ENCODE assay signal across 10 mouse cellular contexts in the genomic region with DNA sequence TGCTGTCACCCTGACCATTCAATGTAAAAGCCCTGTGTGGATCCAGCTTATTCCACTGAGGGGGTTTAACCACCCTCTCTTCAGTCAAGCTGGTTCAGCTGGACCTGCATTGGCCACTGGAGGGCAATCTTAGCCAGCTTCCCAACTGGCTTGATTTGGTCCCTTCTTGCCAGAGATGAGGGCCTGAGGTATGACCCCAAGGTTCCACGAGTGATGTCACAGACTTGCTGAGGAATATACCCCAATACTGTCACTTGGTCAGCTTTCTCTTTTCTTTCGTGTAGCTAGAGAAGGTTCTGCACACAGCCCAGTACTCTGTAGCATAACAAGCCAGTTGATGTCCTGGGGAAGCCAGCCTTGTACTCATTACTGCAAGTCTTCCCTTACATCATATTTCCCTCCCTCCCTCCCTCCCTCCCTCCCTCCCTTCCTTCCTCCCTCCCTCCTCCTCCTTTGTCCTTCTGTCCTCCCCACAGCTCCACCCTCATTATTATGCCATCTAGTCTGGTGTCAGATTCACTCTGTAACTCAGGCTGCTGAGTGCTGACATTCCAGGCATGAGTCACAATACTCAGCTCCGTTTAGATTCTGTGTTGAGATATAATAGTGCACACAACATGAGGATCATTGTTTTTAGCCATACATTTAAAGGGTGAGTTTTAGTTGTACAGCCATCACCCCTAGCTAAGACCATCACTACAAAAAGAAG. TPM values are rescaled to one million over a fixed set of nuclear protein-coding genes. Genes with fewer than 3 reads are reported as not detected.
DNase-seq lines count a peak whose midpoint lies in the region; ATAC-seq and TF ChIP-seq lines count a peak whose summit lies in the region.
"Had no signal": no experiment of that assay in that cellular context is flagged by ENCODE, and none has a peak within 500 bp of the region (broad histone marks: within the 10 kb centered on the region; RNA-seq: fewer than 3 reads in every experiment).

No protein-coding gene starts in this region.

- intact Hi-C loops in gastrocnemius, adult 2 months (cut with DNase I), result loop anchor here (5.0 kb wide), 2 partner anchors 97 to 232 kb away; no protein-coding TSS in a partner anchor
- intact Hi-C loops in gastrocnemius, postnatal 36 days (cut with DNase I), result loop anchor here (5.0 kb wide), 1 partner anchor 97 kb away; no protein-coding TSS in a partner anchor

- H3K4me1 ChIP-seq in embryonic facial prominence, embryonic 12.5 days, result peaks cover 13% of the 10 kb centered on the region
- H3K4me1 ChIP-seq in hindbrain, embryonic 14.5 days (replicated peaks; ENCODE audit: control insufficient read depth, insufficient read depth, low read length), result peaks cover 11% of the 10 kb centered on the region
- 0 out of 2 replicates have a peak, but pooled peaks cover 4% of the 10 kb centered on the region for H3K4me1 ChIP-seq in limb, embryonic 11.5 days (ENCODE audit: control insufficient read depth, insufficient read depth, low read length)
- no peaks in the 10 kb centered on the region for H3K4me1 ChIP-seq in midbrain, postnatal 0 days (ENCODE audit: insufficient read depth, low read length)

- no peaks in the 10 kb centered on the region for H3K36me3 ChIP-seq in embryonic facial prominence, embryonic 12.5 days
- no peaks in the 10 kb centered on the region for H3K36me3 ChIP-seq in hindbrain, embryonic 14.5 days (replicated peaks; ENCODE audit: control insufficient read depth, insufficient read depth)
- no peaks in the 10 kb centered on the region for H3K36me3 ChIP-seq in limb, embryonic 11.5 days (ENCODE audit: control insufficient read depth, insufficient read depth, low read length)
- no peaks in the 10 kb centered on the region for H3K36me3 ChIP-seq in midbrain, postnatal 0 days (ENCODE audit: insufficient read depth, low read length)
- H3K36me3 ChIP-seq: G1E had no signal

- H3K4me2 ChIP-seq in embryonic facial prominence, embryonic 12.5 days (replicated peaks), result no peak overlapping the region
- no peak overlapping the region for H3K4me2 ChIP-seq in hindbrain, embryonic 14.5 days (replicated peaks)
- no peak overlapping the region for H3K4me2 ChIP-seq in limb, embryonic 11.5 days (ENCODE audit: low read depth, severe bottlenecking)
- no peak overlapping the region for H3K4me2 ChIP-seq in midbrain, postnatal 0 days (ENCODE audit: low read depth, low read length, poor library complexity, severe bottlenecking)

- H3K9ac ChIP-seq in embryonic facial prominence, embryonic 12.5 days, result no peak overlapping the region
- H3K9ac ChIP-seq in hindbrain, embryonic 14.5 days, result no peak overlapping the region
- no peak overlapping the region for H3K9ac ChIP-seq in limb, embryonic 11.5 days (ENCODE audit: low read length)
- H3K9ac ChIP-seq in midbrain, postnatal 0 days (replicated peaks; ENCODE audit: low read length, poor library complexity, severe bottlenecking), result no peak overlapping the region

- 21% methylated on average over 3 of the region's 3 CpGs for WGBS in embryonic facial prominence, embryonic 12.5 days
- WGBS in hindbrain, embryonic 14.5 days, result 32% methylated on average over 3 of the region's 3 CpGs
- 34% methylated on average over 3 of the region's 3 CpGs for WGBS in limb, embryonic 11.5 days
- WGBS in midbrain, postnatal 0 days, result 30% methylated on average over 3 of the region's 3 CpGs

- no peak for DNase-seq in gastrocnemius, adult 2 months
- no peak for DNase-seq in gastrocnemius, postnatal 36 days
- DNase-seq in adrenal gland, adult (ENCODE audit: inconsistent age in 2 of 2, low spot score in 1 of 2), result peak; percentile 42 to 86
- DNase-seq in hindbrain, embryonic 14.5 days (ENCODE audit: low spot score), result peak; percentile 75
- DNase-seq in limb, embryonic 11.5 days (ENCODE audit: low spot score), result peak; percentile 74
- DNase-seq in midbrain, postnatal 0 days (ENCODE audit: low spot score), result peak; percentile 83

- peak; percentile 31 for ATAC-seq in embryonic facial prominence, embryonic 12.5 days (ENCODE audit: insufficient number of reproducible peaks, insufficient read depth, low FRiP score, low TSS enrichment)
- ATAC-seq in hindbrain, embryonic 14.5 days (ENCODE audit: low FRiP score), result peak; percentile 69; the same call in 1 of the 2 replicates
- no peak for ATAC-seq in limb, embryonic 11.5 days (ENCODE audit: insufficient number of reproducible peaks, low FRiP score, low TSS enrichment, low read depth)
- ATAC-seq in midbrain, postnatal 0 days (ENCODE audit: low FRiP score), result peak; percentile 66
- no peak for ATAC-seq in megakaryocyte, adult 5-6 weeks (ENCODE audit: poor library complexity, severe bottlenecking)

- H3K27ac ChIP-seq in gastrocnemius, adult 2 months, result no peak overlapping the region
- no peak overlapping the region for H3K27ac ChIP-seq in embryonic facial prominence, embryonic 12.5 days
- H3K27ac ChIP-seq in hindbrain, embryonic 14.5 days, result no peak overlapping the region
- H3K27ac ChIP-seq in limb, embryonic 11.5 days (replicated peaks; ENCODE audit: low read depth, low read length), result no peak overlapping the region
- no peak overlapping the region for H3K27ac ChIP-seq in midbrain, postnatal 0 days (ENCODE audit: low read depth, low read length)

- no peaks in the 10 kb centered on the region for H3K9me3 ChIP-seq in embryonic facial prominence, embryonic 12.5 days
- H3K9me3 ChIP-seq in hindbrain, embryonic 14.5 days (ENCODE audit: control insufficient read depth, low read length), result no peaks in the 10 kb centered on the region
- no peaks in the 10 kb centered on the region for H3K9me3 ChIP-seq in limb, embryonic 11.5 days (ENCODE audit: control insufficient read depth, low read length)
- no peaks in the 10 kb centered on the region for H3K9me3 ChIP-seq in midbrain, postnatal 0 days (ENCODE audit: low read length)

- peak; percentile 66 for TF ChIP-seq CTCF in gastrocnemius, adult 2 months (IDR thresholded peaks at IDR 0.05)
- TF ChIP-seq CTCF in midbrain, postnatal 0 days (IDR thresholded peaks at IDR 0.05), result peak; percentile 94

- H3K27me3 ChIP-seq in embryonic facial prominence, embryonic 12.5 days, result no peaks in the 10 kb centered on the region
- no peaks in the 10 kb centered on the region for H3K27me3 ChIP-seq in hindbrain, embryonic 14.5 days (ENCODE audit: control insufficient read depth, insufficient read depth, low read length)
- H3K27me3 ChIP-seq in limb, embryonic 11.5 days (ENCODE audit: control insufficient read depth, insufficient read depth, low read length), result no peaks in the 10 kb centered on the region
- no peaks in the 10 kb centered on the region for H3K27me3 ChIP-seq in midbrain, postnatal 0 days (ENCODE audit: insufficient read depth, low read length)

- H3K4me3 ChIP-seq in gastrocnemius, adult 2 months, result no peak overlapping the region
- no peak overlapping the region for H3K4me3 ChIP-seq in embryonic facial prominence, embryonic 12.5 days
- H3K4me3 ChIP-seq in hindbrain, embryonic 14.5 days (replicated peaks; ENCODE audit: low read length), result no peak overlapping the region
- H3K4me3 ChIP-seq in limb, embryonic 11.5 days (ENCODE audit: low read depth, low read length), result no peak overlapping the region
- no peak overlapping the region for H3K4me3 ChIP-seq in midbrain, postnatal 0 days (ENCODE audit: low read depth, low read length)

RNA-seq across cellular contexts. Expression of a gene that starts 4.3 kb away (rescaled TPM):
- total RNA-seq in gastrocnemius, adult 2 months (2021), result not detected
- not detected for total RNA-seq in gastrocnemius, postnatal 36 days (2021)
- polyA plus RNA-seq in embryonic facial prominence, embryonic 12.5 days (2016; fragmentation: Nextera tagmentation; extraction: Ambion mirVana), result 0.08 TPM in 1 of 2 replicates, not detected in the other
- polyA plus RNA-seq in hindbrain, embryonic 14.5 days (2014; fragmentation: Nextera tagmentation; extraction: Ambion mirVana), result not detected in 2 replicates
- not detected in 2 replicates for polyA plus RNA-seq in limb, embryonic 11.5 days (2014; fragmentation: Nextera tagmentation; extraction: Ambion mirVana)
- total RNA-seq in midbrain, postnatal 0 days (2014; rRNA removed), result 0.28 TPM in 1 of 2 replicates, not detected in the other
- 0.11 and 0.31 TPM in 2 replicates for polyA plus RNA-seq in midbrain, postnatal 0 days (2015; fragmentation: Nextera tagmentation; extraction: Ambion mirVana)
- not detected in 2 replicates for total RNA-seq in megakaryocyte, adult 5-6 weeks (2015)
- not detected in 2 replicates for total RNA-seq in megakaryocyte, adult 5-6 weeks (2017)
- total RNA-seq: G1E; layer of hippocampus, adult 8-10 months had no signal
- polyA plus RNA-seq: G1E had no signal

RNA-seq across cellular contexts. Expression of a gene that starts 43.1 kb away (rescaled TPM):
- 10 to 100 TPM; 46.7 to 55.3 TPM for total RNA-seq in gastrocnemius, adult 2 months (2021)
- total RNA-seq in gastrocnemius, postnatal 36 days (2021), result 10 to 100 TPM; 43.9 to 51.1 TPM
- 141 and 152 TPM in 2 replicates for polyA plus RNA-seq in embryonic facial prominence, embryonic 12.5 days (2016; fragmentation: Nextera tagmentation; extraction: Ambion mirVana)
- polyA plus RNA-seq in hindbrain, embryonic 14.5 days (2014; fragmentation: Nextera tagmentation; extraction: Ambion mirVana), result 80.5 and 81.0 TPM in 2 replicates
- 78.3 and 84.1 TPM in 2 replicates for polyA plus RNA-seq in limb, embryonic 11.5 days (2014; fragmentation: Nextera tagmentation; extraction: Ambion mirVana)
- total RNA-seq in midbrain, postnatal 0 days (2014; rRNA removed), result 84.3 and 88.2 TPM in 2 replicates
- polyA plus RNA-seq in midbrain, postnatal 0 days (2015; fragmentation: Nextera tagmentation; extraction: Ambion mirVana), result 78.6 and 82.1 TPM in 2 replicates
- 108 and 122 TPM in 2 replicates for total RNA-seq in megakaryocyte, adult 5-6 weeks (2015)
- 174 and 241 TPM in 2 replicates for total RNA-seq in megakaryocyte, adult 5-6 weeks (2017)
- polyA plus RNA-seq: G1E had no signal

Comparison
In these comparisons a context has a peak if more than half of its experiments do, and no peak if none do; other contexts are left out.
1. DNase-seq: peak in adrenal gland, adult (2 of 2), hindbrain, embryonic 14.5 days (single experiment), limb, embryonic 11.5 days (single experiment) and midbrain, postnatal 0 days (single experiment); none in gastrocnemius, adult 2 months (single experiment) and gastrocnemius, postnatal 36 days (0 of 2).
2. ATAC-seq: peak in embryonic facial prominence, embryonic 12.5 days (single experiment), hindbrain, embryonic 14.5 days (single experiment) and midbrain, postnatal 0 days (single experiment); none in limb, embryonic 11.5 days (single experiment) and megakaryocyte, adult 5-6 weeks (single experiment).